ENCODE assay signal across 18 mouse cellular contexts in the genomic region with DNA sequence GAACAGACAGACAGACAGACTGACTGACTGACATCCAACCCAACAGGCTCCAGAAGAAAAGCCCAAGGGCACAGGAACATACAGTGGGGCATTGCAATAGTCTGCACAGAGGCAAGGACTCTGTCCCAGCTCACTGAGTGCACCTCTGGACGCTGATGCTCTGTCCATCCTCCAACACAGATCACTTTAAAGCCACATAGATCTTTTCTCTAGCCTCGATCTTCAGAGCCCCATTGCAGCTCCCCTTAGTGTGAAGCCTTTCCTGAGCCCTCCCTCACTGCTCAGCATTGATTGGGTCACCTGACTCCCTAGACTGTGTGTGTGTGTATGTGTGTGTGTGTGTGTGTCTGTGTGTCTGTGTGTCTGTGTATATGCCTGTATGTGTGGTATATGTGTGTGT.
DNase-seq lines count a peak whose midpoint lies in the region; ATAC-seq lines count a peak whose summit lies in the region.
"Had no signal": no experiment of that assay in that cellular context is flagged by ENCODE, and none has a peak within 500 bp of the region (broad histone marks: within the 10 kb centered on the region; RNA-seq: fewer than 3 reads in every experiment).

No protein-coding gene starts in this region.

- H3K9ac ChIP-seq in neural tube, embryonic 11.5 days (ENCODE audit: low read length), result no peak overlapping the region
- H3K9ac ChIP-seq in hindbrain, embryonic 11.5 days (ENCODE audit: low read depth, low read length), result peak overlapping the region; percentile 16; the same call in 1 of the 2 replicates
- no peak overlapping the region; the same call in 1 of the 2 replicates for H3K9ac ChIP-seq in midbrain, embryonic 12.5 days (replicated peaks)
- H3K9ac ChIP-seq in neural tube, embryonic 15.5 days (replicated peaks), result no peak overlapping the region

- H3K9me3 ChIP-seq in neural tube, embryonic 11.5 days (ENCODE audit: control insufficient read depth, low read length), result no peaks in the 10 kb centered on the region
- H3K9me3 ChIP-seq in hindbrain, embryonic 11.5 days (ENCODE audit: control insufficient read depth, low read length), result no peaks in the 10 kb centered on the region
- no peaks in the 10 kb centered on the region for H3K9me3 ChIP-seq in midbrain, embryonic 12.5 days
- H3K9me3 ChIP-seq in neural tube, embryonic 15.5 days (replicated peaks), result no peaks in the 10 kb centered on the region
- H3K9me3 ChIP-seq: heart, embryonic 10.5 days had no signal

- no peak overlapping the region for H3K4me3 ChIP-seq in neural tube, embryonic 11.5 days (ENCODE audit: low read depth, low read length)
- no peak overlapping the region for H3K4me3 ChIP-seq in hindbrain, embryonic 11.5 days (ENCODE audit: low read depth, low read length)
- no peak overlapping the region for H3K4me3 ChIP-seq in midbrain, embryonic 12.5 days
- no peak overlapping the region for H3K4me3 ChIP-seq in neural tube, embryonic 15.5 days (replicated peaks)
- H3K4me3 ChIP-seq: heart, embryonic 10.5 days had no signal

- peaks cover 7% of the 10 kb centered on the region for H3K4me1 ChIP-seq in neural tube, embryonic 11.5 days (ENCODE audit: control insufficient read depth, insufficient read depth, low read length)
- peaks cover 5% of the 10 kb centered on the region; the same call in 1 of the 2 replicates for H3K4me1 ChIP-seq in hindbrain, embryonic 11.5 days (replicated peaks; ENCODE audit: control insufficient read depth, insufficient read depth, low read length)
- H3K4me1 ChIP-seq in midbrain, embryonic 12.5 days, result peaks cover 17% of the 10 kb centered on the region
- peaks cover 14% of the 10 kb centered on the region for H3K4me1 ChIP-seq in neural tube, embryonic 15.5 days
- H3K4me1 ChIP-seq: heart, embryonic 10.5 days had no signal

- WGBS in neural tube, embryonic 11.5 days, result 50% methylated on average over 2 of the region's 2 CpGs
- WGBS in hindbrain, embryonic 11.5 days, result 37% methylated on average over 2 of the region's 2 CpGs
- WGBS in midbrain, embryonic 12.5 days, result 20% methylated on average over 2 of the region's 2 CpGs
- WGBS in neural tube, embryonic 15.5 days, result 19% methylated on average over 2 of the region's 2 CpGs

- no peaks in the 10 kb centered on the region; the same call in 1 of the 2 replicates for H3K27me3 ChIP-seq in neural tube, embryonic 11.5 days (ENCODE audit: control insufficient read depth, insufficient read depth, low read length)
- 0 out of 2 replicates have a peak, but pooled peaks cover 3% of the 10 kb centered on the region for H3K27me3 ChIP-seq in hindbrain, embryonic 11.5 days (ENCODE audit: control insufficient read depth, insufficient read depth, low read length)
- H3K27me3 ChIP-seq in midbrain, embryonic 12.5 days, result peaks cover 32% of the 10 kb centered on the region
- peaks cover 4% of the 10 kb centered on the region; the same call in 1 of the 2 replicates for H3K27me3 ChIP-seq in neural tube, embryonic 15.5 days (replicated peaks)

- H3K36me3 ChIP-seq in neural tube, embryonic 11.5 days (ENCODE audit: control insufficient read depth, insufficient read depth, low read length), result no peaks in the 10 kb centered on the region
- no peaks in the 10 kb centered on the region for H3K36me3 ChIP-seq in hindbrain, embryonic 11.5 days (ENCODE audit: control insufficient read depth, insufficient read depth, low read length)
- H3K36me3 ChIP-seq in midbrain, embryonic 12.5 days, result no peaks in the 10 kb centered on the region
- no peaks in the 10 kb centered on the region for H3K36me3 ChIP-seq in neural tube, embryonic 15.5 days
- H3K36me3 ChIP-seq: heart, embryonic 10.5 days had no signal

- no peak; the same call in 1 of the 2 replicates for ATAC-seq in neural tube, embryonic 11.5 days (ENCODE audit: insufficient read depth, low FRiP score, low TSS enrichment)
- peak; percentile 64 for ATAC-seq in hindbrain, embryonic 11.5 days (ENCODE audit: low FRiP score)
- ATAC-seq in midbrain, embryonic 12.5 days (ENCODE audit: low FRiP score, low read depth), result peak; percentile 66
- ATAC-seq in neural tube, embryonic 15.5 days (ENCODE audit: low FRiP score), result peak; percentile 67
- ATAC-seq: activated CD4-positive, CD25-positive, alpha-beta regulatory T cell, adult 4 months; intestine, embryonic 16.5 days had no signal

- 0 out of 2 replicates have a peak overlapping the region, but pooled peaks have one; percentile 25 for H3K4me2 ChIP-seq in neural tube, embryonic 11.5 days (ENCODE audit: low read depth)
- H3K4me2 ChIP-seq in hindbrain, embryonic 11.5 days (replicated peaks; ENCODE audit: low read depth, low read length), result no peak overlapping the region
- peak overlapping the region; percentile 43 for H3K4me2 ChIP-seq in midbrain, embryonic 12.5 days (replicated peaks)
- peak overlapping the region; percentile 40 for H3K4me2 ChIP-seq in neural tube, embryonic 15.5 days

- H3K27ac ChIP-seq in neural tube, embryonic 11.5 days (ENCODE audit: low read depth, low read length), result peak overlapping the region; percentile 78; the same call in 1 of the 2 replicates
- peak overlapping the region; percentile 77 for H3K27ac ChIP-seq in hindbrain, embryonic 11.5 days (ENCODE audit: low read depth, low read length)
- H3K27ac ChIP-seq in midbrain, embryonic 12.5 days (replicated peaks), result peak overlapping the region; percentile 87
- peak overlapping the region; percentile 82 for H3K27ac ChIP-seq in neural tube, embryonic 15.5 days (replicated peaks)
- H3K27ac ChIP-seq: heart, embryonic 10.5 days had no signal

- no peak for DNase-seq in neural tube, embryonic 11.5 days (ENCODE audit: low spot score)
- no peak for DNase-seq in neural tube, embryonic 10.5 days (ENCODE audit: extremely low spot score, low spot score)
- no peak for DNase-seq in hindbrain, embryonic 11.5 days (ENCODE audit: low spot score)
- no peak for DNase-seq in kidney, adult 11 months
- DNase-seq in thymus, postnatal 36 days, result no peak
- no peak for DNase-seq in heart, adult 9 months (ENCODE audit: low spot score in 2 of 2)
- DNase-seq: cerebellum, adult 18-20 months; heart, postnatal 14 days; kidney, postnatal 36 days; liver; lung, adult 18-20 months; lung, postnatal 36 days; thymus, postnatal 4 days had no signal
